Mouse (Mus musculus): Measurements from ENCODE around the gene Lrp4.
A peak's percentile ranks its signal among the peaks of the same experiment; 100 is the strongest.
"Not testable (repeated sequence)": the region's sequence is repeated elsewhere in the genome, so short reads cannot be mapped to it uniquely, and the experiment has no call there.

The Lrp4 gene

GRCm38 (mm10) chr2:91484698-91485097, 27.4 kb downstream of the Lrp4 start:
- no peak for DNase-seq (ENCODE audit: low read depth, low spot score)

- DNase-seq (ENCODE audit: low read depth, low spot score) = no peak
These were observed 27.9 kb downstream of the Lrp4 start for GRCm38 (mm10) chr2:91485256-91485655.

- DNase-seq (ENCODE audit: low read depth, low spot score) = not testable (repeated sequence)
These were observed 30.0 kb downstream of the Lrp4 start for GRCm38 (mm10) chr2:91487295-91487694.

GRCm38 (mm10) chr2:91492071-91492635, 34.8 kb downstream of the Lrp4 start:
- no peak for DNase-seq (ENCODE audit: low read depth, low spot score)

GRCm38 (mm10) chr2:91493981-91494380, 36.7 kb downstream of the Lrp4 start:
- no peak for DNase-seq (ENCODE audit: low read depth, low spot score)

- no peak for DNase-seq (ENCODE audit: low read depth, low spot score)
These were observed 40.9 kb downstream of the Lrp4 start for GRCm38 (mm10) chr2:91498093-91498719.

GRCm38 (mm10) chr2:91508076-91508475, 50.8 kb downstream of the Lrp4 start:
- no peak for DNase-seq (ENCODE audit: low read depth, low spot score)

- DNase-seq (ENCODE audit: low read depth, low spot score) = no peak
These were observed 59.9 kb downstream of the Lrp4 start for GRCm38 (mm10) chr2:91517186-91517585.

GRCm38 (mm10) chr2:91526294-91527146, 69.2 kb downstream of the Lrp4 start, which contains the start of gene Ckap5:
Gene Ckap5, plus strand, starts transcription at chr2:91526762.
- peak; percentile 91 for DNase-seq (ENCODE audit: low read depth, low spot score)

- DNase-seq (ENCODE audit: low read depth, low spot score) = peak; percentile 6
These were observed 69.8 kb downstream of the Lrp4 start for GRCm38 (mm10) chr2:91527147-91527486.

GRCm38 (mm10) chr2:91537588-91538205, 80.4 kb downstream of the Lrp4 start:
- DNase-seq (ENCODE audit: low read depth, low spot score) = peak; percentile 10

Measured in brain, embryonic 18.5 days (tissue).